Mouse (Mus musculus) embryonic facial prominence, embryonic 12.5 days (tissue): ENCODE data around the gene Dffb. TPM values are rescaled to one million over a fixed set of nuclear protein-coding genes. Genes with fewer than 3 reads are reported as not detected.
A peak's percentile ranks its signal among the peaks of the same experiment; 100 is the strongest.

ENCODE experiments used
- ATAC-seq: fragments of 200-750 bp; cut with Nextera tagmentation; 2 replicates; pipeline ENCODE4 v1.8.0; 2017; ENCODE audit not compliant: insufficient number of reproducible peaks, insufficient read depth, low FRiP score, low TSS enrichment
- H3K27ac ChIP-seq: fragments of 300-500 bp; sonication (generic); 2 replicates; pipeline ENCODE4 v1.5.1; 2016; ENCODE audit warnings: mild to moderate bottlenecking
- H3K27me3 ChIP-seq: fragments of 300-500 bp; sonication (generic); 2 replicates; pipeline ENCODE4 v1.6.1; 2016; ENCODE audit warnings: mild to moderate bottlenecking, moderate library complexity
- H3K36me3 ChIP-seq: fragments of 300-500 bp; sonication (generic); 2 replicates; pipeline ENCODE4 v1.6.1; 2016; ENCODE audit warnings: mild to moderate bottlenecking
- H3K4me1 ChIP-seq: fragments of 300-500 bp; sonication (generic); 2 replicates; pipeline ENCODE4 v1.6.1; 2016
- H3K4me2 ChIP-seq: fragments of 300-500 bp; sonication (generic); replicated peaks from 2 replicates; pipeline ENCODE4 v1.6.1; 2016; ENCODE audit warnings: mild to moderate bottlenecking, moderate library complexity
- H3K4me3 ChIP-seq: fragments of 300-500 bp; sonication (generic); 2 replicates; pipeline ENCODE4 v1.5.1; 2016; ENCODE audit warnings: mild to moderate bottlenecking
- H3K9ac ChIP-seq: fragments of 300-500 bp; sonication (generic); 2 replicates; pipeline ENCODE4 v1.6.1; 2016; ENCODE audit warnings: mild to moderate bottlenecking, moderate library complexity
- H3K9me3 ChIP-seq: fragments of 300-500 bp; sonication (generic); 2 replicates; pipeline ENCODE4 v1.6.1; 2016; ENCODE audit warnings: mild to moderate bottlenecking, moderate library complexity
- WGBS: fragments of 180-500 bp; shearing (Covaris S2); methylation state at CpG from one replicate; pipeline ENCODE4 v1.1.7; 2016; 5-methylcytosine and 5-hydroxymethylcytosine counted together
- polyA plus RNA-seq: library from polyadenylated mRNA; unstranded; fragments of >200 nt; fragmentation: Nextera tagmentation; extraction: Ambion mirVana; gene quantifications from 2 replicates; pipeline ENCODE4 v1.2.1, GENCODE M21; 2016

Gene Dffb
- polyA plus RNA-seq, 1 experiment from 2014 or later = 14.8 TPM

DNA sequence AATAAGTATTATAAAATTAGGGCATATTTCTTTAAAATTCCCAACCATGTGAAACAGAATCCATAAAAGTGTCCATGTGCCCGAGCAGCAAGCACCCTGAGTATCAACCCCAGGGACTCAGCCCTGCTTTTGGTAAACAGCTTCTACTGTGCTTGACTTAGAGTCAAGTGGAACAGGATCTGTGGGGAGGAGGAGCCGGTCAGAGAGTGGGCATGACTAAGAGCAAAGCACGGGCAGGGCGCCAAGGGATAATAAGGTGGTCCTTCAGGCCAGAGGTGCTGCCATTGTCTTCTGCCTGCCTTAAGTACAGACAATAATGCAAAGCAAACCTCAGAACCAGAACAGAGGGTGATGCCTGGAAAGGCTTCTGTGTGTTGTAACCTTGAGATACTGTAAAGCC is 32.8 kb upstream of the Dffb start:
- H3K4me2 ChIP-seq = no peak overlapping the region
- no peak overlapping the region for H3K9ac ChIP-seq
- WGBS = 78% methylated on average over 4 of the region's 4 CpGs
- no peak for ATAC-seq
- H3K4me3 ChIP-seq = no peak overlapping the region
- H3K36me3 ChIP-seq = peaks cover 46% of the 10 kb centered on the region
- H3K9me3 ChIP-seq = no peaks in the 10 kb centered on the region
- peaks cover 5% of the 10 kb centered on the region for H3K4me1 ChIP-seq
- H3K27ac ChIP-seq = no peak overlapping the region
- no peaks in the 10 kb centered on the region for H3K27me3 ChIP-seq

DNA sequence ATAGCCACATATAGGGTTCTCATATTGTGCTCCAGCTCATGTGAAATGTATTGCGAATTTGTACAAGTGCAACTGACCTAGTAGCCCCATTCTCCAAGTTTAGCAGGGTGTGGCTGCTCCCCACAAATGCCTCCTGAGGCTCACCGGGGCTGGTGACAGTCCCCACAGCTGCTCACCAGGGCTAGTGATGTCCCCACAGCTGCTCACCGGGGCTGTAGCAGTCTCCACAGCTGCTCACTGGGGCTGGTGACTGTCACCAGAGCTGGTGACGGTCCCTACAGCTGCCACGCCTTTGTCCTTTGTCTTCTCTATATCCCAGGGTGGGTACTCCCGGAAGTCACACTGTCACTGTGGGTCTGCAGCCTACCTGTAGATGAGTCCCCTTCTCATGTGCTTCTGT is 31.3 kb upstream of the Dffb start:
- Histone ChIP-seq H3K9me3 (no peaks in the 10 kb centered on the region), H3K4me3 (no peak overlapping the region), H3K4me2 (no peak overlapping the region), H3K4me1 (no peaks in the 10 kb centered on the region), H3K36me3 (peaks cover 57% of the 10 kb centered on the region), H3K9ac (no peak overlapping the region), H3K27me3 (no peaks in the 10 kb centered on the region), H3K27ac (no peak overlapping the region)
- 91% methylated on average over 6 of the region's 6 CpGs for WGBS
- ATAC-seq = no peak

- Histone ChIP-seq H3K36me3 (peaks cover 57% of the 10 kb centered on the region), H3K4me3 (no peak overlapping the region), H3K4me2 (no peak overlapping the region), H3K27ac (no peak overlapping the region), H3K27me3 (no peaks in the 10 kb centered on the region), H3K9me3 (no peaks in the 10 kb centered on the region), H3K4me1 (no peaks in the 10 kb centered on the region), H3K9ac (no peak overlapping the region)
- 87% methylated on average over 5 of the region's 5 CpGs for WGBS
- no peak for ATAC-seq
Measured at GRCm38 (mm10) chr4:154005488-154005887, 30.6 kb upstream of the Dffb start.

DNA sequence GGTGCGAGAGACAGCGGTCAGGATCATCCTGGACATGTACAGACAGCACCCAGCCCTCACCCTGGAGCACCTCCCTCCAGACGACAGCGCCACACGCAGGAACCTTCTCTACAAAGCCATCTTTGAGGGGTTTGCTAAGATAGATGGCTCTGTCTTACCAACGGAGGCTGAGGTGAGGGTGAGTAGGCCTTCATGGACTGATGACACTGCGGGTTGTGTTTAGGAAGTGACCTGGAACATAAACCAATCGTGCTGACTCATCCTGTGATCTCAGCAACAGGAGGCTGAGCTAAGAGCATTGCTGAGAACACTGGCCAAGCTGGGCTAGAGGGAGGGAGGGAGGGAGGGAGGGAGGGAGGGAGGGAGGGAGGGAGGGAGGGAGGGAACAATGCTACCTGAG is 18.6 kb upstream of the Dffb start:
- no peak for ATAC-seq
- H3K4me1 ChIP-seq = no peaks in the 10 kb centered on the region
- no peak overlapping the region for H3K27ac ChIP-seq
- 92% methylated on average over 8 of the region's 8 CpGs for WGBS
- no peak overlapping the region for H3K9ac ChIP-seq
- H3K27me3 ChIP-seq = no peaks in the 10 kb centered on the region
- no peak overlapping the region for H3K4me2 ChIP-seq
- H3K4me3 ChIP-seq = no peak overlapping the region
- peaks cover 91% of the 10 kb centered on the region for H3K36me3 ChIP-seq
- H3K9me3 ChIP-seq = no peaks in the 10 kb centered on the region

DNA sequence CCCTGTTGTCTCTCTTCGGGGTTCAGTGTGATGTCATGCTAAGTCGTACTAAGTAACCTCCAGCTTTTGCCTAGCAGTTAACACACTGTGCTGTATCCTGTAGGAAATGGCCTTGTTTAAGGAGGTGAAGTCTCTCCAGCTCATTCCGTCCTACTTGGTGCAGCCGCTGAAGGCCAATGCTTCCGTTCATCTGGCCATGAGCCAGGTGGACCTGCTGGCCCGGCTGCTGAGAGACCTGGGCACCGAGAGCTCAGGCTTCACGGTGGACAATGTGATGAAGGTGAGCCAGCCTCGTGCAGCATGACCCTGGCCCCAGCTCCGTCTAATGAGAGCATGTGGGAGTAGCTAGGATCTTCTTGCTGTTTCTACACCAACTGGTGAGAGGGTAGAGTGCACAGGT is 17.8 kb upstream of the Dffb start:
- Histone ChIP-seq H3K4me1 (no peaks in the 10 kb centered on the region), H3K9ac (no peak overlapping the region), H3K9me3 (no peaks in the 10 kb centered on the region), H3K27me3 (no peaks in the 10 kb centered on the region), H3K4me2 (no peak overlapping the region), H3K27ac (no peak overlapping the region), H3K36me3 (peaks cover 91% of the 10 kb centered on the region), H3K4me3 (no peak overlapping the region)
- WGBS = 92% methylated on average over 10 of the region's 10 CpGs
- no peak for ATAC-seq

GRCm38 (mm10) chr4:153980470-153980869 is 5.5 kb upstream of the Dffb start:
- H3K9ac ChIP-seq = no peak overlapping the region
- WGBS = 88% methylated on average over 11 of the region's 11 CpGs
- H3K27ac ChIP-seq = no peak overlapping the region
- H3K4me2 ChIP-seq = no peak overlapping the region
- no peak for ATAC-seq
- H3K36me3 ChIP-seq = peaks cover 67% of the 10 kb centered on the region
- peaks cover 7% of the 10 kb centered on the region for H3K4me1 ChIP-seq
- H3K27me3 ChIP-seq = no peaks in the 10 kb centered on the region
- H3K4me3 ChIP-seq = no peak overlapping the region
- no peaks in the 10 kb centered on the region for H3K9me3 ChIP-seq

DNA sequence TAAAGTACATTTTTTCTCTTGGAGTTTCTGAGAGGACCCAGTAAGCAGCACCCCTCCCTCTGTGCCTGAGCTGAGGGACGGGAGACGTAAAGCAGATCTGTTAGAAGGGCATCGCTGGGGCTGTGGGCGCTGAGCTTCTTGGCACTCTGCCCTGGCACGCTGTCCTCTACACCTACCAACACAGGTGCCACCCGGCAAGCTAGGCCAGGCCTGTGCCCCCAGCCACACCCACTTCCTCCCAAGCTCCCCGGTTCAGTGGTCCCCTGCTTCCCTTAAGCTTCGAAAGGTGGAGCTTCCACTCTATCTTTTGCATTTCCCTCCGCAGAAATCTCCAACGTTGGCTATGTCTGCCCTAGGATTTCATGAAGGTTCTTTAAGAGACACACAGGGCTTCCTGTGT is 4.3 kb upstream of the Dffb start:
- no peak for ATAC-seq
- Histone ChIP-seq H3K9me3 (no peaks in the 10 kb centered on the region), H3K4me3 (no peak overlapping the region), H3K27me3 (no peaks in the 10 kb centered on the region), H3K4me2 (no peak overlapping the region), H3K27ac (no peak overlapping the region), H3K36me3 (peaks cover 55% of the 10 kb centered on the region), H3K4me1 (peaks cover 7% of the 10 kb centered on the region), H3K9ac (no peak overlapping the region)
- WGBS = 92% methylated on average over 10 of the region's 10 CpGs

DNA sequence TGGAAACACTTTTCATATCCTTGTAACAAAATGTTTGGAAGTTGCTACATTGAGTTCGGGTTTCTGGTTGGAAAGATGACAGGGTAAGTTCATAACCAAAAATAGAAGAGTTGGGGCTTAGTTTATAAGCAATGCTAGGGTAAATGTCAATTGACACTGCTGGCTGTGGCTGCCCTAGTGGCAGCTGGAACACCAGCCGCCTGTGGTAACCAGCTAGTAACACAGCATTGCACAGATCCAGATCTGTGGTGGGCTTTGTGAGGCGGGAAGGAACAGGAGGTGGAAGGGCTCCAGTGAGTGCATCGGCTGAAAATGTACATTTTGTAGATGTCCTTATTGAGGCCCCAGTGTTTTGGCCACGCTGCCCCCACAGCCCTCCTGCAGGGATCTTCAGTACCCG is 842 bp upstream of the Dffb start:
- Histone ChIP-seq H3K9me3 (no peaks in the 10 kb centered on the region), H3K27me3 (no peaks in the 10 kb centered on the region), H3K4me1 (peaks cover 14% of the 10 kb centered on the region), H3K36me3 (peaks cover 33% of the 10 kb centered on the region), H3K9ac (peak overlapping the region; percentile 89), H3K4me2 (peak overlapping the region; percentile 94), H3K27ac (no peak overlapping the region), H3K4me3 (peak overlapping the region; percentile 95)
- 42% methylated on average over 6 of the region's 6 CpGs for WGBS
- no peak for ATAC-seq

- WGBS = under 1% methylated on average over 33 of the region's 33 CpGs
- Histone ChIP-seq H3K4me1 (peaks cover 14% of the 10 kb centered on the region), H3K9ac (peak overlapping the region; percentile 89), H3K4me3 (peak overlapping the region; percentile 95), H3K36me3 (peaks cover 32% of the 10 kb centered on the region), H3K9me3 (no peaks in the 10 kb centered on the region), H3K4me2 (peak overlapping the region; percentile 94), H3K27ac (peak overlapping the region; percentile 60), H3K27me3 (no peaks in the 10 kb centered on the region)
- ATAC-seq = no peak; the same call in 1 of the 2 replicates
Measured at GRCm38 (mm10) chr4:153975292-153975662, 351 bp upstream of the Dffb start.

DNA sequence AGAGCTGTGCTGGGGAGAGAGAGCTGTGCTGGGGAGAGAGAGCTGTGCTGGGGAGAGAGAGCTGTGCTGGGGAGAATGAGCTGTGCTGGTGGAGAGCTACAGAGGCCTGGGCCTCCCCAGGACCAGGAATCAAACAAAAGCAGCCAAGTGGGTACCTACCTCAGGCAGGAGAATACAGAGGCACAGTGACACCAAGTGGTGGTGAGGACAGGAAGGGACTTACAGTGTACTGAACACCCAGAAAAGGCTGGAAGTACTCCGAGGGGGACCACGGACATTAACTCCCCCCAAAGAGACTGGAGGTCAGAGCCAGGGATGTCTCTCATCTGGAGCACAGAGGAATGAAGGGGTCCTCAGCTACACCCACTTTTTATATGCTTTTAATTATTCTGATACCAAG is 6.9 kb downstream of the Dffb start:
- Histone ChIP-seq H3K4me3 (no peak overlapping the region), H3K27ac (no peak overlapping the region), H3K36me3 (peaks cover 71% of the 10 kb centered on the region), H3K4me1 (no peaks in the 10 kb centered on the region), H3K9ac (no peak overlapping the region), H3K4me2 (no peak overlapping the region), H3K9me3 (no peaks in the 10 kb centered on the region), H3K27me3 (no peaks in the 10 kb centered on the region)
- no peak for ATAC-seq
- WGBS = 72% methylated on average over 2 of the region's 2 CpGs

- no peaks in the 10 kb centered on the region for H3K9me3 ChIP-seq
- H3K4me2 ChIP-seq = no peak overlapping the region
- H3K27ac ChIP-seq = no peak overlapping the region
- no peaks in the 10 kb centered on the region for H3K4me1 ChIP-seq
- 83% methylated on average over 2 of the region's 2 CpGs for WGBS
- H3K27me3 ChIP-seq = no peaks in the 10 kb centered on the region
- peaks cover 76% of the 10 kb centered on the region for H3K36me3 ChIP-seq
- ATAC-seq = no peak
- no peak overlapping the region for H3K4me3 ChIP-seq
- no peak overlapping the region for H3K9ac ChIP-seq
Measured at GRCm38 (mm10) chr4:153967556-153967955, 7.4 kb downstream of the Dffb start.

DNA sequence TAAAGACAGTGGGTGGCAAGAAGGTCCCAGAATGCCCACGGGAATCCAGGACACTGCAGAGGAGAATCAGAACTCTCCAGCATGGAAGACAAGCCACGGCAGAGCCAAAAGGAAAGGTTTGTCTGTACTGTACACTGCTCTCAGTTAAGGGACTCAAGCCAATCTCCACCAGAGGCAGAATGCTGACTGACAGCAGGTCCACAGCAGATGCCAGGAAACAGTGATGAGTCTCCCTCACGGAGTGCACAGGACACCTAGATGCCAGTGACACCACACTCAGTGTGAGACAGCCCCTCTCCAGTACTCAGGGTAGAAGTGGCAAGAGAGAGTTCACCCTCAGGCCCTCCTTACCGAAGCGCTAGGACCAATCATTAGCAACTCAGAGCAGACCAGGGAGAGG is 8.3 kb downstream of the Dffb start:
- Histone ChIP-seq H3K4me2 (no peak overlapping the region), H3K4me1 (no peaks in the 10 kb centered on the region), H3K27me3 (no peaks in the 10 kb centered on the region), H3K9ac (no peak overlapping the region), H3K36me3 (peaks cover 84% of the 10 kb centered on the region), H3K27ac (no peak overlapping the region), H3K4me3 (no peak overlapping the region), H3K9me3 (no peaks in the 10 kb centered on the region)
- WGBS = 82% methylated on average over 5 of the region's 5 CpGs
- ATAC-seq = no peak

GRCm38 (mm10) chr4:153962631-153963030 is 12.3 kb downstream of the Dffb start:
- Histone ChIP-seq H3K36me3 (peaks cover 75% of the 10 kb centered on the region), H3K27ac (no peak overlapping the region), H3K9me3 (no peaks in the 10 kb centered on the region), H3K27me3 (no peaks in the 10 kb centered on the region), H3K9ac (no peak overlapping the region), H3K4me1 (peaks cover 7% of the 10 kb centered on the region; the same call in 1 of the 2 replicates), H3K4me3 (no peak overlapping the region), H3K4me2 (no peak overlapping the region)
- 78% methylated on average over 7 of the region's 7 CpGs for WGBS
- ATAC-seq = no peak
